Mouse (Mus musculus) E14TG2a.4 (cell line): Measurements from ENCODE around the gene Pkd1.

Experiments
- H3K27me3 ChIP-seq: 2 replicates; pipeline ENCODE4 v1.6.1; 2014; ENCODE audit warnings: low read length, control low read depth; ENCODE audit not compliant: insufficient read depth
- H3K36me3 ChIP-seq: 2 replicates; pipeline ENCODE4 v1.6.1; 2014; ENCODE audit warnings: low read length, control low read depth; ENCODE audit not compliant: insufficient read depth
- H3K4me1 ChIP-seq: replicated peaks from 2 replicates; pipeline ENCODE4 v1.6.1; 2014; ENCODE audit warnings: low read depth, low read length, control low read depth
- H3K4me3 ChIP-seq: replicated peaks from 2 replicates; pipeline ENCODE4 v1.5.1; 2014; ENCODE audit warnings: mild to moderate bottlenecking, low read length
- H3K9me3 ChIP-seq: 2 replicates; pipeline ENCODE4 v1.6.1; 2014; ENCODE audit warnings: low read length, control low read depth
- CTCF ChIP-seq: conservative IDR thresholded peaks from 2 replicates; pipeline ENCODE4 v1.5.1; 2014; ENCODE audit warnings: low read length
- NANOG ChIP-seq: IDR thresholded peaks from 2 replicates; pipeline ENCODE4 v1.6.1; 2014; ENCODE audit warnings: borderline replicate concordance, low read length, mixed read lengths
- POU5F1 ChIP-seq: IDR thresholded peaks from 2 replicates; pipeline ENCODE4 v1.6.1; 2014; ENCODE audit warnings: low read length, borderline replicate concordance

The Pkd1 gene

GRCm38 (mm10) chr17:24557091-24557490 lies 7.5 kb downstream of the Pkd1 start:
- Histone ChIP-seq H3K9me3 (no peaks in the 10 kb centered on the region), H3K36me3 (peaks cover 12% of the 10 kb centered on the region), H3K4me3 (peak overlapping the region; percentile 24; the same call in 1 of the 2 replicates), H3K27me3 (no peaks in the 10 kb centered on the region), H3K4me1 (peaks cover 28% of the 10 kb centered on the region)
- no peak for TF ChIP-seq POU5F1
- no peak for TF ChIP-seq NANOG
- TF ChIP-seq CTCF, result no peak

GRCm38 (mm10) chr17:24558600-24559099 lies 9.0 kb downstream of the Pkd1 start:
- H3K27me3 ChIP-seq, result no peaks in the 10 kb centered on the region
- H3K4me3 ChIP-seq, result no peak overlapping the region
- peaks cover 10% of the 10 kb centered on the region for H3K36me3 ChIP-seq
- H3K4me1 ChIP-seq, result peaks cover 39% of the 10 kb centered on the region
- H3K9me3 ChIP-seq, result no peaks in the 10 kb centered on the region
- TF ChIP-seq CTCF (no peak), NANOG (no peak), POU5F1 (no peak)

- Histone ChIP-seq H3K36me3 (peaks cover 10% of the 10 kb centered on the region), H3K4me1 (peaks cover 44% of the 10 kb centered on the region), H3K9me3 (no peaks in the 10 kb centered on the region), H3K27me3 (no peaks in the 10 kb centered on the region), H3K4me3 (no peak overlapping the region)
- TF ChIP-seq NANOG, result no peak
- TF ChIP-seq CTCF, result no peak
These were observed 9.5 kb downstream of the Pkd1 start for GRCm38 (mm10) chr17:24559146-24559545.

GRCm38 (mm10) chr17:24560301-24561028 lies 10.8 kb downstream of the Pkd1 start:
- H3K36me3 ChIP-seq, result peaks cover 22% of the 10 kb centered on the region
- H3K27me3 ChIP-seq, result no peaks in the 10 kb centered on the region
- H3K9me3 ChIP-seq, result no peaks in the 10 kb centered on the region
- peaks cover 52% of the 10 kb centered on the region for H3K4me1 ChIP-seq
- no peak overlapping the region for H3K4me3 ChIP-seq
- TF ChIP-seq NANOG (no peak), CTCF (no peak), POU5F1 (no peak)

- TF ChIP-seq NANOG, result no peak
- no peak for TF ChIP-seq POU5F1
- no peak for TF ChIP-seq CTCF
- H3K4me1 ChIP-seq, result peaks cover 59% of the 10 kb centered on the region
- no peak overlapping the region for H3K4me3 ChIP-seq
- H3K27me3 ChIP-seq, result no peaks in the 10 kb centered on the region
- no peaks in the 10 kb centered on the region for H3K9me3 ChIP-seq
- H3K36me3 ChIP-seq, result peaks cover 30% of the 10 kb centered on the region
These were observed 12.0 kb downstream of the Pkd1 start for GRCm38 (mm10) chr17:24561592-24561991.

- Histone ChIP-seq H3K4me1 (peaks cover 64% of the 10 kb centered on the region), H3K27me3 (no peaks in the 10 kb centered on the region), H3K9me3 (no peaks in the 10 kb centered on the region), H3K4me3 (no peak overlapping the region), H3K36me3 (peaks cover 45% of the 10 kb centered on the region)
- TF ChIP-seq CTCF, result no peak
- no peak for TF ChIP-seq POU5F1
- TF ChIP-seq NANOG, result no peak
These were observed 14.0 kb downstream of the Pkd1 start for GRCm38 (mm10) chr17:24563638-24564037.

GRCm38 (mm10) chr17:24564422-24564821 lies 14.8 kb downstream of the Pkd1 start:
- Histone ChIP-seq H3K27me3 (no peaks in the 10 kb centered on the region), H3K36me3 (peaks cover 53% of the 10 kb centered on the region)
- no peak for TF ChIP-seq POU5F1
- TF ChIP-seq CTCF, result no peak
- no peak for TF ChIP-seq NANOG

GRCm38 (mm10) chr17:24565092-24565491 lies 15.5 kb downstream of the Pkd1 start:
- TF ChIP-seq POU5F1 (no peak), CTCF (no peak), NANOG (no peak)
- Histone ChIP-seq H3K27me3 (no peaks in the 10 kb centered on the region), H3K4me1 (peaks cover 58% of the 10 kb centered on the region), H3K9me3 (no peaks in the 10 kb centered on the region), H3K36me3 (peaks cover 59% of the 10 kb centered on the region), H3K4me3 (no peak overlapping the region)

More at GRCm38 (mm10) chr17:24564422-24564821, 14.8 kb downstream of the Pkd1 start:
- H3K4me1 ChIP-seq, result peaks cover 60% of the 10 kb centered on the region
- H3K4me3 ChIP-seq, result no peak overlapping the region
- no peaks in the 10 kb centered on the region for H3K9me3 ChIP-seq

- Histone ChIP-seq H3K4me1 (peaks cover 58% of the 10 kb centered on the region), H3K27me3 (no peaks in the 10 kb centered on the region), H3K36me3 (peaks cover 59% of the 10 kb centered on the region), H3K9me3 (no peaks in the 10 kb centered on the region), H3K4me3 (0 out of 2 replicates have a peak overlapping the region, but pooled peaks have one; percentile 4)
- TF ChIP-seq CTCF (no peak), POU5F1 (no peak), NANOG (no peak)
These were observed 16.2 kb downstream of the Pkd1 start for GRCm38 (mm10) chr17:24565792-24566191.
